Mouse (Mus musculus) brown adipose tissue, adult 24 weeks (tissue): ENCODE results near the gene AC134908.4. TPM values are rescaled to one million over a fixed set of nuclear protein-coding genes. Genes with fewer than 3 reads are reported as not detected.
"Not testable (repeated sequence)": the region's sequence is repeated elsewhere in the genome, so short reads cannot be mapped to it uniquely, and the experiment has no call there.

Source experiments
- H3K27ac ChIP-seq: fragments of 200-500 bp; replicated peaks from 2 replicates; pipeline ENCODE4 v1.5.1; 2012; ENCODE audit warnings: low read depth, mild to moderate bottlenecking, low read length
- H3K4me1 ChIP-seq: fragments of 200-500 bp; 2 replicates; pipeline ENCODE4 v1.6.1; 2012; ENCODE audit warnings: low read length, mixed read lengths; ENCODE audit not compliant: control insufficient read depth, insufficient read depth, insufficient read length
- H3K4me3 ChIP-seq: fragments of 200-500 bp; 2 replicates; pipeline ENCODE4 v1.5.1; 2012; ENCODE audit warnings: low read depth, mild to moderate bottlenecking, low read length, moderate library complexity; ENCODE audit not compliant: insufficient read depth
- polyA plus RNA-seq: library from polyadenylated mRNA; stranded (reverse); fragments of >200 nt; gene quantifications from 2 replicates; pipeline ENCODE4 v1.2.4, GENCODE M21; 2012; ENCODE audit not compliant: missing spikeins, insufficient read depth, insufficient read length

Gene AC134908.4
- polyA plus RNA-seq, 1 experiment, result not detected

DNA sequence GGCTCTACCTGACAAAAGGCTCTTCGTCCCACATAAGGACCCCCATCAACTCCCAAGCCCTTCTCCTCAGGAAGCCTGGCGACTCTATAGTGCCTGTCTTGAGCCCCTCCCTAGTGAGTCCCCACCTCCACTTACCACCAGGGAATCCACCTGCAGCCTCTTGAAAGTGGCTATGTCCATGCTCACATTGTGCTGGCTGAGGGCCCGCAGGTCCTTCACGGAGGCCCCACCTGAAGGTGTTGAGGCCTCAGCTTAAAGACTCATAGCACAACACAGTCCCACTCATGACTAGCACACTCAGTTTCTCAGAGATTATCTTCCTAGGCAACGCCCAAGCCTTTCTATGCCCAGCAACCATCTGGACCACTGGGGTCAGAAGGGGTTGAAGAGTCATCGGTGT, 46.1 kb downstream of the AC134908.4 start:
- Histone ChIP-seq H3K4me3 (no peak overlapping the region), H3K4me1 (no peaks in the 10 kb centered on the region), H3K27ac (no peak overlapping the region)

DNA sequence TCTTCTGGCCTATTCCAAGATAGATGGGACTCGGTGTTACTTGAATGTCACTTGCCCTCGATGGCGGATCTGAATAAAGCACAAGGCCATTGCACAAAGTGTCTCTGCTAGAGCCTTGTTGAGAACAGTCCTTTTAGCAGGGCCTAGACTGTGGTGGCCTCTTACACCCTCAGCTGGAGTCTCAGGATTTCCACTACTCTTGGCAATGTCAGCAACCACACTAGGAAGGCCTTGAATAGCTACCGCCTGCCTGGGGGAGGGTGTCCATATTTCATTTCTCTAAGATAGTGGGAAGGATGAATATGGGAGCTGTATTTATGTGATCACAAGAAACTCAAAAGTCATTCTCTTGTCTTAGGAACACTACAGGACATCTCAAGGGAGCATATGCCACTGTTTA, 47.2 kb downstream of the AC134908.4 start:
- H3K4me3 ChIP-seq, result no peak overlapping the region
- no peaks in the 10 kb centered on the region for H3K4me1 ChIP-seq
- no peak overlapping the region for H3K27ac ChIP-seq

DNA sequence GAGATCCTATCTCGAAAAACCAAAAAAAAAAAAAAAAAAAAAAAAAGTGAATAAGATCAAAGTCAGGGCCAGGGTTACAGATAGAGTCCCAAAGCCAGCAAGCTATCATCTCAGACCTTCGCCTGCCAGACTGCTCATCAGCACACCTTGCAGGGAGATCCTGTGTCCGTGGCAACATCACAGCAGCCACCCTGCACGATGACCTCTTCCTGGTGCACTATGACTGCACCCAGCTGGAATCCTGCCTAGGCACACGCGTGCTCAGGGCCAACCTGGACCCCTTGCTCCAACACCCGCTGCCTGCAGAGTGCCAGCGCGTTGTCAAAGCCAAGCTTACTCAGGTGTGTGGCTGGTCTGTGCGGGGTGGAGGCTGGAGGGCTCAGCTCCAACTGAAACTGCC, 51.1 kb downstream of the AC134908.4 start:
- Histone ChIP-seq H3K4me3 (no peak overlapping the region), H3K27ac (no peak overlapping the region)

DNA sequence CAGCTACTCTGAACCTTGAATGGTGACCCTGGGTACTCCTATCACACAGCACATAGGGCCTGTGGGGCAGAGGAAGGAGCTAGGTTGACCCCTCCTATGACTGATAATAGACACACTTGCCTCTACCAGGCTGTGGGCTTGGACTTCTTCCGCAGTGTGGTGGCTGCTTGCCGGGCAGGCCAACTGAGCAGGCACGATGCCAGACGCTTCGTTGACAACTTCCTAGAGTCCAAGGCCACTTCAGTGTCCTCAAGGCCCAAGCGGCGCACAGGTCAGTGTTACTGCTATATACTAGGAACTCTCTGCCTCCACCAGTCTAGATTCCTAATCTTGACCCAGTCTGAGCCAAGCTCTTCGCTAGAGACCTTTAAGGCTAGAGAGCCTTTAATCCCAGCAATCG, 51.6 kb downstream of the AC134908.4 start:
- H3K4me3 ChIP-seq, result no peak overlapping the region
- H3K27ac ChIP-seq, result no peak overlapping the region
- H3K4me1 ChIP-seq, result no peaks in the 10 kb centered on the region

More for the DNA sequence above, 51.1 kb downstream of the AC134908.4 start:
- H3K4me1 ChIP-seq, result no peaks in the 10 kb centered on the region

- not testable (repeated sequence) for H3K4me3 ChIP-seq, H3K27ac ChIP-seq, H3K4me1 ChIP-seq
Observed at GRCm38 (mm10) chr17:25741471-25741870, 54.0 kb downstream of the AC134908.4 start.

Other genes with a start within 250 kb of the AC134908.4 start
- 0.79 TPM in 1 of 2 replicates, not detected in the other for gene Sox8, start 225.0 kb downstream of the AC134908.4 start, polyA plus RNA-seq
- 24.0 and 41.1 TPM in 2 replicates for gene Lmf1, start 216.6 kb downstream of the AC134908.4 start, polyA plus RNA-seq
- not detected in 2 replicates for gene Gng13, start 78.5 kb downstream of the AC134908.4 start, polyA plus RNA-seq
- 0.87 and 3.0 TPM in 2 replicates for gene Chtf18, start 68.2 kb downstream of the AC134908.4 start, polyA plus RNA-seq
- 3.0 and 3.9 TPM in 2 replicates for gene Rpusd1, start 68.0 kb downstream of the AC134908.4 start, polyA plus RNA-seq
- gene Mslnl, start 59.6 kb downstream of the AC134908.4 start, polyA plus RNA-seq, result not detected in 2 replicates
- not detected in 2 replicates for gene Msln, start 41.3 kb downstream of the AC134908.4 start, polyA plus RNA-seq
- gene Narfl, start 21.9 kb downstream of the AC134908.4 start, polyA plus RNA-seq, result 40.5 and 42.4 TPM in 2 replicates
- gene Haghl, start 10.0 kb downstream of the AC134908.4 start, polyA plus RNA-seq, result 5.0 and 5.9 TPM in 2 replicates
- not detected in 2 replicates for gene Ccdc78, start 9.1 kb downstream of the AC134908.4 start, polyA plus RNA-seq
- 41.4 and 42.8 TPM in 2 replicates for gene Fam173a, start 2.8 kb downstream of the AC134908.4 start, polyA plus RNA-seq
- gene Metrn, start 1.5 kb upstream of the AC134908.4 start, polyA plus RNA-seq, result 1.8 and 3.2 TPM in 2 replicates
- gene Fbxl16, start 13.4 kb upstream of the AC134908.4 start, polyA plus RNA-seq, result 0.42 and 0.79 TPM in 2 replicates
- gene Wdr24, start 28.0 kb upstream of the AC134908.4 start, polyA plus RNA-seq, result 6.3 and 7.1 TPM in 2 replicates
- gene Jmjd8, start 33.2 kb upstream of the AC134908.4 start, polyA plus RNA-seq, result 29.2 and 37.3 TPM in 2 replicates
- gene Stub1, start 37.7 kb upstream of the AC134908.4 start, polyA plus RNA-seq, result 65.3 and 69.4 TPM in 2 replicates
- gene Rhbdl1, start 41.6 kb upstream of the AC134908.4 start, polyA plus RNA-seq, result 3.4 and 5.0 TPM in 2 replicates
- 0.95 and 1.6 TPM in 2 replicates for gene Gm20683, start 46.1 kb upstream of the AC134908.4 start, polyA plus RNA-seq
- 69.0 and 72.5 TPM in 2 replicates for gene Rhot2, start 49.2 kb upstream of the AC134908.4 start, polyA plus RNA-seq
- 1.6 and 2.4 TPM in 2 replicates for gene Wdr90, start 65.8 kb upstream of the AC134908.4 start, polyA plus RNA-seq
- 432 and 445 TPM in 2 replicates for gene Mcrip2, start 73.1 kb upstream of the AC134908.4 start, polyA plus RNA-seq
- gene Mettl26, start 79.4 kb upstream of the AC134908.4 start, polyA plus RNA-seq, result 47.5 and 52.1 TPM in 2 replicates
- not detected in 2 replicates for gene Wfikkn1, start 85.2 kb upstream of the AC134908.4 start, polyA plus RNA-seq
- 6.3 and 7.0 TPM in 2 replicates for gene Rab40c, start 124.1 kb upstream of the AC134908.4 start, polyA plus RNA-seq
- gene Pigq, start 149.3 kb upstream of the AC134908.4 start, polyA plus RNA-seq, result 65.6 and 109 TPM in 2 replicates
- not detected in 2 replicates for gene Nhlrc4, start 149.3 kb upstream of the AC134908.4 start, polyA plus RNA-seq
- not detected in 2 replicates for gene A930017K11Rik, start 156.9 kb upstream of the AC134908.4 start, polyA plus RNA-seq
- 4.7 and 5.6 TPM in 2 replicates for gene Capn15, start 190.1 kb upstream of the AC134908.4 start, polyA plus RNA-seq